ENCODE assay signal across 19 mouse cellular contexts in the genomic region with DNA sequence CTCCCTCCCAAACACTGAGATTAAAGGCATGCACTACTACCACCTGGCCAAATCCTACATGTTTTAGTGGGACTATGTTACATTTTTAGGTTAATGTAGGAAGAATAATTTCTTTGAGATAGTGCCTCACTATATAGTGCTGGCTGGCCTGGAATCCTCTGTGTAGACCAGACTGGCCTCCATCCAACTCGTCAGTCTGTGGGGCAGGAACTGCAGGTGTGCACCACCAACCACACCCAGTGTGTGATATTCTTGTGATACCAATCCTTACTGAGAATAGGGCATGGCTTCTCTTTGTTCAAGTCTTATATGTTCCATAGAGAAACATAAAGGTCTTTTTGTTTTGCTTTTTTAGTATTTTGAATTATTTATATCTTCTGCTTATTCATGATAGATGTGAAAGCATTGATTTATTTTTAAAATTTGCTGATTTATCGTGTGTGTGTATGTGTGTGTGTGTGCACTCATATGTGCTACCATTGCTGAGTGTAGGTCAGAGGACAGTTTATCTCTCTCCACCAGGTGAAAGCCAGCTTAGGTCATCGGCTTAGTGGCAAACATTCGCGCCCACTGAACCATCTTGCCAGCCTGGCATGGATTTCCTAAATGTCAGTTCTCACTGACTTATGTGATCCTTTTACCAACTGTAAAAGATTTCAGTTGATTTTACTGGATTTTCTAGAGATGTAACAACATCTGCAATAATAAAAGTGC. TPM values are rescaled to one million over a fixed set of nuclear protein-coding genes. Genes with fewer than 3 reads are reported as not detected.
A peak's percentile ranks its signal among the peaks of the same experiment; 100 is the strongest.
DNase-seq lines count a peak whose midpoint lies in the region; TF ChIP-seq lines count a peak whose summit lies in the region.
"Had no signal": no experiment of that assay in that cellular context is flagged by ENCODE, and none has a peak within 500 bp of the region (broad histone marks: within the 10 kb centered on the region; RNA-seq: fewer than 3 reads in every experiment).

No protein-coding gene starts in this region.

- H3K79me2 ChIP-seq in liver, adult 2 months (ENCODE audit: control insufficient read depth, insufficient read depth, low read length): peaks cover 32% of the 10 kb centered on the region; the same call in 1 of the 2 replicates

- H3K36me3 ChIP-seq in liver, adult 2 months (ENCODE audit: control insufficient read depth, insufficient read depth, low read length): no peaks in the 10 kb centered on the region
- H3K36me3 ChIP-seq: embryonic facial prominence, embryonic 10.5 days; embryonic facial prominence, embryonic 12.5 days; forebrain, embryonic 15.5 days had no signal

- H3K4me3 ChIP-seq in liver, adult 2 months (ENCODE audit: insufficient read depth, low read depth, low read length): no peak overlapping the region
- H3K4me3 ChIP-seq: embryonic facial prominence, embryonic 10.5 days; embryonic facial prominence, embryonic 12.5 days; forebrain, embryonic 13.5 days; forebrain, embryonic 15.5 days had no signal

- no peak overlapping the region for H3K9ac ChIP-seq in liver, adult 2 months (ENCODE audit: low read depth, low read length)
- H3K9ac ChIP-seq: embryonic facial prominence, embryonic 12.5 days; forebrain, embryonic 13.5 days; forebrain, embryonic 15.5 days; forebrain, postnatal 0 days had no signal

- peaks cover 28% of the 10 kb centered on the region for H3K4me1 ChIP-seq in liver, adult 2 months (ENCODE audit: control insufficient read depth, insufficient read depth, low read length)
- H3K4me1 ChIP-seq: forebrain, embryonic 15.5 days had no signal

- DNase-seq in cerebellum, postnatal 10 days: peak; percentile 20 to 23
- no peak for DNase-seq in cerebellum, postnatal 14 days
- peak; percentile 71 for DNase-seq in liver, adult 2 months (ENCODE audit: extremely low read depth, low read depth, low spot score)
- no peak for DNase-seq in liver
- DNase-seq in retina, adult 2 months (ENCODE audit: low read depth, low spot score): peak; percentile 30
- no peak for DNase-seq in retina, embryonic 14.5 days (ENCODE audit: low spot score)
- DNase-seq in MN1 (ENCODE audit: low spot score): no peak
- DNase-seq: adrenal gland, adult 2 months; adrenal gland, postnatal 10 days; adrenal gland, postnatal 25 days; B cell, adult 2 months; cerebellum, adult 11-12 months; cerebellum, adult 9-10 months; forebrain, postnatal 0 days had no signal

- TF ChIP-seq POLR2A in liver, adult 2 months (IDR thresholded peaks at IDR 0.05; ENCODE audit: extremely low read depth, insufficient read depth, low read length): no peak

- 0 out of 2 replicates have a peak overlapping the region, but pooled peaks have one; percentile 5 for H3K27ac ChIP-seq in liver, adult 2 months (replicated peaks; ENCODE audit: insufficient read depth, low read depth, low read length)
- H3K27ac ChIP-seq: embryonic facial prominence, embryonic 10.5 days; embryonic facial prominence, embryonic 12.5 days; forebrain, embryonic 13.5 days; forebrain, embryonic 15.5 days had no signal

- 33% methylated on average over 5 of the region's 5 CpGs for WGBS in liver, adult 2 months

- H3K27me3 ChIP-seq in liver, adult 2 months (ENCODE audit: control insufficient read depth, insufficient read depth, low read length): no peaks in the 10 kb centered on the region
- H3K27me3 ChIP-seq: CH12.LX; embryonic facial prominence, embryonic 12.5 days; forebrain, embryonic 13.5 days; forebrain, embryonic 15.5 days had no signal

- no peak for TF ChIP-seq CTCF in liver, adult 2 months (IDR thresholded peaks at IDR 0.05; ENCODE audit: low read depth, low read length)

RNA-seq across cellular contexts. Expression of a gene that starts 7.1 kb away (rescaled TPM):
- 51.8 and 84.8 TPM in 2 replicates for total RNA-seq in liver, adult 2 months (2014; rRNA removed)
- polyA plus RNA-seq in liver, adult 2 months (2012; rRNA removed): 68.7 and 72.9 TPM in 2 replicates

RNA-seq across cellular contexts. Expression of a gene that starts 35.2 kb away (rescaled TPM):
- total RNA-seq in liver, adult 2 months (2014; rRNA removed): 5.0 and 5.9 TPM in 2 replicates
- 6.6 and 7.3 TPM in 2 replicates for polyA plus RNA-seq in liver, adult 2 months (2012; rRNA removed)

Comparison
In these comparisons a context has a peak if more than half of its experiments do, and no peak if none do; other contexts are left out.
1. DNase-seq: peak in cerebellum, postnatal 10 days (2 of 2), liver, adult 2 months (single experiment) and retina, adult 2 months (single experiment); none in cerebellum, postnatal 14 days (0 of 2), liver (single experiment), retina, embryonic 14.5 days (single experiment) and MN1 (single experiment).